Mouse (Mus musculus) kidney, postnatal 4 days (tissue): ENCODE measurements around the gene Ocln.
"Not testable (repeated sequence)": the region's sequence is repeated elsewhere in the genome, so short reads cannot be mapped to it uniquely, and the experiment has no call there.

Experiments used
- DNase-seq, 2 experiments: peaks; one replicate each; pipeline ENCODE4 v3.0.0; 2021; ENCODE audit warnings: mixed read lengths in 2 of 2

Gene Ocln

DNA sequence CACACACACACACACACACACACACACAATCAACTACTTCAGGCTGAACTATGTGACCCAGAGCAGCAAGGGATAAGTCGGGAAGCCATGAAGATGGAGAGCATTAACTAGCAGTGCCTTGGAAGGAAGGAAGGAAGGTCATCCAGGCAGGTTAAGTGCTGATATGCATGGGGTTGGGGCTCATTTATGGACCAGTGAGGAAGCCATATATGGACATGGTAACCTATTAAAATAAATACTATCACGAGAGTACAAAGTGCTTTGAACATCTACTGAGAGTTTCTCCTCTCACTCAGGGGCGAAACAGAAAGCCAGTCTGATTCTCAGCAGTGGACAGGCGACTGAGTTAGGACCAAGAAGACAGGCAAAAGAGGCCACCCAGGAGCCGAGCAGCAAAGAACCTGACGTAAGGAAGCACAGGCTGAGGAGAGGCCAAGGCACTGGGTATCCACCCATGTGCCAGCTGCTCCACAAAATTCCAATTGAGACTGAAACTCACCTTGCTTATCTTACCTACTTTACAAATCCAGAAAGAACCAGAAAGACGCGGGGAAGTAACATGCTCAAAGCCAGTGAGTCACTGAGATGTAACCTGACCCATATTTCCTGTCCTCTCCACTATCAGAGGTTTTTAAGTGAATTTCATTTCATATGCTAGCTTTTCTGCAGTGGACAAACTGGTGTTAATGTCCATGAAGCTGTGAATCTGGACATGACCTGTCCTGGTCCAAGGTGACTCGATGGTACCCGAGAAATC lies 9.3 kb downstream of the Ocln start:
- DNase-seq: no peak

DNA sequence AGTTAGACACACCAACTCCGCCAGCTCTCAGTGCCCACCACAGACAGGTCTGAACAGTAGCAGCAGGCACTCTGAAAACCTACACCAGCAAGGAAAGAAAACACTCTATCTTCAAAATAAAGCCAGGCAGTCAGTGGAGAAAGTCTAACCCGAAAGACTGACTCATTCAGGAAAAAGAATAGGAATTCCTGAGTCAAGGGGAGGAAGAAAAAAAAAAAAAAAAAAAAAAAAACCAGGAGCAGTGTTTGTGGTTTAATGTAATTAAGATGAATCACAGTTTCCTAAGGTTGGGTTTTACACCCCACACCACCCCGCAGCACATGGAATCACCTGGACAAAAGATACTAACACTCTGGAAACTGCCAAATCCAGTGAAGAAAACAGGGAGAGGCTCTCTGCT lies 16.4 kb downstream of the Ocln start:
- no peak for DNase-seq

DNA sequence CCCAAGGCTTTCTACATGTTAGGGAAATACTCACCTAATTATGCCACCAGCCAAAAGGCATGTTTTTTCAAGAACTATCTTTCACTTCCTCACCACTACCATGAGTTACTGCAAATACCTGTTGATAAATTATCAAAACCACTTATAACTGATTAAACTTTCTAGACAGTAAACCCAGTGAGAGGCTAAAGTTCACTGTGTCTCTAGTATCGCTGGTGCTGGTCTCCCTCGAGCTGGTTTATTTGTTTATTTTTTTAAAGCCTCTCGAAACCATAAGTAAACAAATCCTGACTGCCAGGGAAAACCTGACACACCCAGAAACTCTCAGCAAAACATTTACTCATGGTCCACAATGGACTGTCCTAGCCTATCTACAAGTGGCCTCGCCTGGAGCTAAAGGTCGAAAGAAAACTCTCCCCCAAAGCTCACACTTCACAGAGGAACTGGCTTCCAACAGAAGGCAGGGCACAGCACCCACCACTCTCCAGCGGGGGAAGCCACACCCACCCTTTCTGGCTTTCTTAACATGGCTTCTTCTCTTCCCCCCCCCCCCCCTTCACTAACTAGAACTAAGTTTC lies 19.6 kb downstream of the Ocln start:
- DNase-seq: no peak

DNA sequence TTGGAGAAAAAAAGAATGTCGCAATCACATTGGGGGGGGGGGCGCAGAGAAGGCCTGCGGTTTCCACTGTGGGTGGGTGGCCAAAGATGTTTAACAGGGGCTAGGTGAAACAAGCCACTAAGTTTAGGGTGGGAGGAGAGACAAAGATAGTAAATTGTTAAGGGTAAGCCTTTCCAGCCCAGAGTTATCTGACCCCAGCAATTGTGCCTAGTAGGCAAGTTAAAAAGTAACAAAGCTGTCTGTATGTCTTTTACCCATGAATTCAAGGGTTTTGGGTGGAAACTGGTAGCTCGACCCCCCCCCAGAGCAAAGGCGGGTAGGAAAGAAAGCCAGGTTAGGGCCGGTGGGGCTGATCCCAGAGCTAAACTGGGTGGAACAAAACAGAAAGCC lies 25.9 kb downstream of the Ocln start:
- peak in 1 of 2 experiments; percentile 33 for DNase-seq

DNA sequence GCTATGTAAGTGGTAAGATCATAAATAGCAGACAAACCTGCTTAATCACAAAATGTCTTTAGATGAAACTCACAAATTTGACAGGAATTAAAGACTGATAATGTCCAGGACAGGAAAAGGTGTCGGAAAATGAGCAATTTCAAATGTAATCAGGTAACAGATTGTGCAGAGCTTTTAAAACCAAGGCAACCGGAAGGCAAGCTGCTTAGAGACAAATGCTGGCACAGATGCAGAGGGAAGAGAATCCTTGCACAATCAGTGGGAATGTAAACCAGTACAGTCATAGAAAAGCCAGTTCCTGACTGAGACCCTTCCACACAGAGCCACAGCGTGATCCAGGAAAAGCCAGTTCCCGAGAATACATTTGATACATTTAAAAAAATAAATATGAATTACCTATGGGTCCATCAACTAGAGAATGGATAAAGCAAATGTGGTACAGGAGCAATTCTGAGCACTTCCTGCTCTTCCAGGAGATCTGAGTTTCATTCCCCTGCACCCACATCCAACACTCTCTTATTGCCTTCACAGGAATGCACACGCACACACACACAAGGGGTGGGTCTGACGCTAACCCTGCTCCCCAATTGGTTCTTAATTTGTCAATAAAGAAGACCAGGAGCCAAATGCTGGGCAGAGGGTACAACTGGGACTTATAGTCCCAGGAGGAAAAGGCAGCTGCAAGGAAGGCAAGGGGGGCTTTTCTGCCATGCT lies 26.4 kb downstream of the Ocln start:
- DNase-seq: no peak

DNA sequence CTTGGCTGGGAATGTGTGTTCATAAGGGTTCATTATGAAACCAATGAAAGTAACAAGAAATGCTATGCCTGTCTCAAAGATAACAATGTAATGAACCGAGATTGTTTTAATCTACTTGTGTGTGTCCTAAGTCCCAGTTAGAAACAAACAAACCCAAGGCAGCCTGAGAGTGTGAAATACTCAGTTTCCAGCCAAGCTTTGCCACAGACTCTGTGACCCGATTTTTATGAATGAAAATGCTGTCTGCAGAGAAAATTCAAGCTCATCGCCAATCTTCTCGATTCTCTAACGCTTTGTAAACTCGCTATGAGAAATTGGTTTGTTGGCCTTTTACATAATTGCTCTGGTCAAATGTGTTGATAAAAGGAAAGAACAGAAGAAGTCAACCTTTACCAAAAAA lies 27.6 kb downstream of the Ocln start:
- no peak for DNase-seq

DNA sequence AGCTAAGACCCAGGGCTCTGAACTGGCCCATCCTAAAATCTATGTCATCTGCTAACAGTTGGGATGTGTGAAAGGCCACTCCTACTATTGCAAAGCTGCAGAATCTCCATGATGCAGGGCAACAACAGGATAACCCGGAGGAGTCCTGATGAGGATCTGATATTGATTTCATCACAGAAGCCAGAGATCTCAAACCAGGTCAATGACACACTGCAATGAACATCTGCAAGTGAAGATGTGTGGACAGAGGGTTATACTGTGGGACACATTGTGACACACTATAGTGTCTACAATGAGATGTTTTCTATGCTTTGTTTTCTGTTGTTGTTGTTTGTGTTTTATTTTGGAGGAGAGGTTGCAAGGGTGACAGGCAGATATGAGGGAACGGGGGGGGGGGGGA lies 28.8 kb downstream of the Ocln start:
- DNase-seq: no peak

DNA sequence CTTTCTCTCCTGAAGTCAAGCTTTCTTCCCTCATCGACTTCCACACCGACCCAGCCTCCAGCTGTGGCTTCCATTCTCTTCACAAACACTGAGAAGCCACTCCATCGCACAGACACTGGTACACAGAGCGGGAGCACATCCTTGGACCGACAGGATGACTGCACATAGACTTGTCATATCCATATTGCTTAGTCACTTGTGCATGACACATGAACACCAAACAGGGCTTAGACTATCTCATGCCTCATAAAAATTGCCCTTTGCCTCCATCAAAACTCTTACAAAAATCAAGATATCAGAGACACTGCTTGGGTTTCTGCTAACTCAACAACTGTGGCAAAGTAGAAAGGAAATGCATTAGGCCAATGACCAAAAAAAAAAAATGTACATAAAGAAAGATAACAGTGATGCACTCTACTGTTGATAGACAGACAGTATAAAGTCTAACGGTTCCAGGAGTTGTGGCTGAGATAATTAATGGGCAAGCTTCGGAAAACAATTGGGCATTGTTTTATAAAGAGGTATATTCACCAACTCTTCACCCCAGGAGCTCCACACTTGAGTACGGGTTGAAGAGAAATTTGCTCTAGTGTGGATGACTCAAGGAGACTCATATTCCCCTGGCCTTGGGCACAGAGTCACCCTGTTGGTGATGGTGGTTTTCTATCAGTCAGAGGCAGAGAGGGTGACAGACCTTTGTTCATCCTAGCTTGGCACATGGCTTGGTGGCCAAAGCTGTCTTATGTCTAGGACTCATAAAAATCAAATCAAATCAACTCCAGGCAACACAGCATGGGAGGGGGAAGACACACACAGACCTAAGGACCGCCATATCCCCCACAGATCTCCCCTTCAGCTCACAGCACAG lies 30.6 kb downstream of the Ocln start:
- no peak for DNase-seq

DNA sequence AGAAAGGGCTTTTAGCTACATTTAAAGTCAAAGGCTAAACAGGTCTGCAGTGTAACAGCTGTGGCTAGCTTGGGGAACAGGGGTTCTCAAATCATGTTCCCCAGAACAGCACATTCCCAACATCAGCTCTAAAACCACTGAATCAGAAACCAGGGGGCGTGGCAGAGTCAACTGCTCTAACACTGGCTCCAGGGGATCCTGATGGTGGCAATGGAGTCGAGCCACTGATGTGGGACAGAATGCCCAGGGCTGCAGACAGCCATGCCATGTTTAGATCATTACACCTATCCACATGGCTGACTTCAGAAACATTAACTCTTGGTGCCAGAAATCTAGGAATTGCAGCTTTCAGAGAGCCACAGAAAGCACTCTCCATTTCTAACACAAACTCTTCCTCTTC lies 33.4 kb downstream of the Ocln start:
- DNase-seq: peak; percentile 61 to 78

DNA sequence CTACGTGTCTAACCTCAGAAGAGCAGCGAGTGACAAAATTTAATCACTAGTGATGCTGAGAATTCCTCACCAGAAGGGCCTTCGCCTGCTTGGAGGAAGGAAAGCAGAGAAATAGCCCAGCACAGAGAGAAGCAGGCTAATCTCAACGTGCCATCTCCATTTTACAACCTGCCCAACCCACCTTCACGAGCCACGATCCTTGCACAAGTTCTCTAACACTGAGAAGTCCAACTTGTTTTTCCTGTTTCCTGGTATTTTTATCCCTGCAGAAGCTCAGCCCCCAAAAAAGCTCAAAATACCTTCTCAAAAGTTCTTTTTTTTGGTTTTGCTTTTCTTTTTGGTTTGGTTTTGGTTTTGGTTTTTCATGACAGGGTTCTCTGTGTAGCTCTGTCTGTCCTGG lies 34.3 kb downstream of the Ocln start:
- no peak for DNase-seq

DNA sequence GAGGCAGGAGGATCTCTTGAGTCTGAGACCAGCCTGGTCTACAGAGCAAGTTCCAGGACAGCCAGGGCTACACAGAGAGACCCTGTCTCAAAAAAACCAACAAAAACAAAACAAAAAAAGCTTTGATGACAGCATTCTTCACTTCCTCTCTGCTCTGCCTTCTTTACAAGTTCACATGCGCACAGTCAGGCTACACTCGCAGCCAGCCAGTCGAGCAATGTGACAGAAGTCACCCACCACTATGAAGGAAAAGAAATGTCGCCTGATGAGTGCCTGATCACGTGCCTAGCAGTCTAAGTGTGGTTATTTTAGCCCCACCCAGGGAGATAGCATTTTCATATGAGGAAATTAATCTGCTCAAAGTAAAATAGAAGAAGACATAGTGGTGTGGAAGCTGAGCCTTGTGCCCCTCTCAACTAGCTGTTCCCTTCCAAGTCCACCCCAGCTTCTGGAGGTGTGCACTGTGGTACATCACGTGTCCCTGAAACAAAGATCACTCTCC lies 34.8 kb downstream of the Ocln start:
- no peak for DNase-seq

DNA sequence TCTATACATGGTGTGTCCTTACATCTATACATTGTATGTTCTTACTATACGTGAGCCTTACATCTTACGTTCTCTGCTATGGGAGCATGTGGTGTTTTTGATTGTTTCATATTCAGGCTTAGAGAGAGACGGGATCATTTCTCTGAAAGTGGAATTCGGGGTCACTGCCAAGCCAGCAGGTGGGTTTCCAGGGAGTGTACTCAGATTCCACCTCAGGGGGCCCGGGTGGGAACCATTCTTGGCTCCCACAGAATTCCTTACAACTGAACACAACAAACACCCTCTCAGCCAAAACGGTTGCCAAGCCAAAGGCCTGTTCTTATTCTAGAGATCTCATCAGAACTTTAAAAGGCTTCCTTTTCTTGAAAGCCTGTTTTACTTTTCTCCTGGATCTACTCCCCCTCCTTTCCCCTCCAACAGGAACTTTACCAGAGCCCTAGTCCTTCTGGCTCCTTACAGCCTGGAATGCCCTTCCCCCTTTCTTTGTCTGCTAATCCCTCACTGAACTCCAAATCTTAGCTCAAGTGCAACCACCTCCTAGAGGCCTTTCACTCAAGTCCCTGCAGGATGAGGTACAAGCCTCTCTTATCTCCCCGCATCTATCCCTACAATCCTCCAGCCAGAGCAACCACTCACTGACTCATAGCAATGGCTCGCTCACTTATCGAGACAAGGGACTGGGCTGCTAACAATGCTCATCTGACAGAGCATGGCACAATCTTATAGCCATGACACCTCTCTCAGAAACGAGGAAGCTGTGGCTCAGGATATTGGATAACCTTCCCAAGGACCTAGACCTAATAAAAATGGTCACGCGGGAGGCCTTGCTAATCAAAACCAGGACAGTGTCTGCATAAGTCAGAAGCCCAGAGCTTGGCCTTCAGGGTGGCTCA lies 36.1 kb downstream of the Ocln start:
- DNase-seq: no peak

DNA sequence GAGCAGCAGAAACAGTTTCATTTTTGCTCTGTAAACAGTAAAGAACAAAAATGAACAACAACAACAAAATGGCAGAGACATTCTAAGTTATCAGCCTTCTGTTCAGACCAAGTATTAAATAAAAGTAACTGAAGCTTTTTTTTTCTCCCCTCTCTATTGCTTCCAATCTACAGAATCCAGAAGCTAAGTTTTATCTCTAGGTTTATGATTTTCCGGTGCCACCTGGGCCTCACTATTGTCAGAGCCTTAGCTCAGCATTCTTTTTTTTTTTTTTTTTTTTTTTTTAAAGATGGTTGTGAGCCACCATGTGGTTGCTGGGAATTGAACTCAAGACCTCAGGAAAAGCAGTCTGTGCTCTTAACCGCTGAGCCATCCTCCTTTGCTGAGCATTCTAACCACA lies 39.7 kb downstream of the Ocln start:
- DNase-seq: no peak

DNA sequence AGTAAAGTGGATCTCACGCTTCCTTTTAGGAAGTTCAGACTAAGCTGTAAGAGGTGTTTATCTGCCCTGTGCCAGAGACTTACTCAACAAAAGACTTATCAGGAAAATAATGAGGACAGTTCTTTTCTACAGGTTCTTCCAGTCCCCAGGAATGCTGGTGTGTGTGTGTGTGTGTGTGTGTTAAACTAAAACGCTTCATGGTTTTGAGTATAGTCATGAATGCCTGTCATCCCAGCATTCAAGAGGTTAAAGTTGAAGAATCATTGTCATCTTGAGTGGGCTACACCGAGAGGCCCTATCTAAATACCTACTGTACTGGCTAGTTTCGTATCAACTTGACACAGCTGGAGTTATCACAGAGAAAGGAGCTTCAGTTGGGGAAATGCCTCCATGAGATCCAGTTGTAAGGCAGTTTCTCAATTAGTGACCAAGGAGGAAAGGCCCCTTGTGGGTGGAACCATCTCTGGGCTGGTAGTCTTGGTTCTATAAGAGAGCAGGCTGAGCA lies 40.6 kb downstream of the Ocln start:
- no peak for DNase-seq

DNA sequence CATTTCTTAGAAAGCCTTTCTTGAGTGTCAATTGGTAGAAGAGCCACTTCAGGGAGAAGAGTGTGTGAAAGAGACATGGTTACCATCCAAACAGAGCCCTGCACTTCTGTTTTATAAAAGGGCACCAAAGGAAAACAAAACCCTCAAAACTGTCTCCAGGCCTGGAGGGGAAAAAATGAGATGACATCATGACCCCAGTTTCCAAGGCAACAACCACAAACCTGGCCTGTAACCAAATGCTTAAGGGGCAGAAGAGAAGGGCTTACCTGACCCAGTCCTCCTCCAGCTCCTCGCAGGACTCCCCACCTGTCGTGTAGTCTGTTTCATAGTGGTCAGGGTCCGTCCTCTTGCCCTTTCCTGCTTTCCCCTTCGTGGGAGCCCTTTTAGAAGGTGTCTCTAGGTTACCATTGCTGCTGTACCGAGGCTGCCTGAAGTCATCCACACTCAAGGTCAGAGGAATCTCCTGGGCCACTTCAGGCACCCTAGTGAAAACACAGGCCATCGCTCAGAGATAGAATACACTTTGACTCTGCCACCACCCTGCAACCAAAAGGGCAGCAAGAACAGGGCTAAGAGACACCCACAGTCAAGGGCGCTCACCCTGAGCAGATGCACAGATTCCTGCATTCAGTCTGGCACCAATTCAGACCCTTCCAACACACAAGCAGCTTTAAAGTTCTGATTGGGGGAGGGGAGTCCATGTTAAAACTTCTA lies 41.2 kb downstream of the Ocln start:
- no peak for DNase-seq

DNA sequence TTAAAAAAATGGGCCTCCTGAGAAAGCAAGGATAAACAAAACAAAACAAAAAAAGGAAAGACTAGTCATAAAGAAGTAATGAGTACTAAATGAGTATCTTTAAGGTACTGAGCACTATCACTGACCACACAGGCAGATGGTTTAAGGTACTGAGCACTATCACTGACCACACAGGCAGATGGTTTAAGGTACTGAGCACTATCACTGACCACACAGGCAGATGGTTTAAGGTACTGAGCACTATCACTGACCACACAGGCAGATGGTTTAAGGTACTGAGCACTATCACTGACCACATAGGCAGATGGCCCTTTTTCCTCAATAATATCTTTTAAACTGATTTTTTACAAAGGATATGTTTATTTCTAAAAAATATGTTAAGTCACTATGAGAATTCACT lies 52.9 kb downstream of the Ocln start:
- DNase-seq: not testable (repeated sequence)

DNA sequence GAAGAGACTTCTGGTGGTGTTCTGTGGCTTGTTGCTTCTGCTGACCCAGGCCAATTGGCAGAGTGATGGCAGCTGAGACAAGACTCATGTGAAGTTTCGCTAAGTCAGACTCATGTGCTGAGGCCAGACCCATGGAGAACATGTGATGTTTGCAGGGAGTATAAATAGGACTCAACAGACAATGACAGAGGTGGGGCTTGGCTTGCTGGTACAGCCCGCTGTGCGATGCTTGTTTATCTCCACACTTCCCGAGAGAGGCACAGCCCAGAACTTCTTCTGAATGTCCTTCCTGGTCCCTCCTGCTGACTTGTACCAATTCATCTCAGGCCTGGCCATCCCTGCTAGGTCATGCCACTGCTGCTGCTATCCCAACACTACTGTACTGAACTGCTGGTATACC lies 57.2 kb downstream of the Ocln start:
- DNase-seq: no peak

DNA sequence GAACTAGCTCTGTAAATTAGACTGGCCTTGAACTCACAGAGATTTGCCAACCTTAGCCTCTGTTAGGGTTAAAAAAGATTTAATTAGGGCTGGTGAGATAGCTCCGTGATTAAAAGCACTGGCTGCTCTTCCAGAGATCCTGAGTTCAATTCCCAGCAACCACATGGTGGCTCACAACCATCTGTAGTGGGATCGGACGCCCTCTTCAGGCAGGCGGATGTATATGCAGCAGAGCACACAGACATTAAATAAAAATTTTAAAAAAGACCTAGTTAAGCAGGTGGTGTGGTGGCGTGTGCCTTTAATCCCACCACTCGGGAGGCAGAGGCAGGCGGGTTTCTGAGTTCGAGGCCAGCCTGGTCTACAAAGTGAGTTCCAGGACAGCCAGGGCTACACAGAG lies 58.1 kb downstream of the Ocln start:
- not testable (repeated sequence) for DNase-seq

DNA sequence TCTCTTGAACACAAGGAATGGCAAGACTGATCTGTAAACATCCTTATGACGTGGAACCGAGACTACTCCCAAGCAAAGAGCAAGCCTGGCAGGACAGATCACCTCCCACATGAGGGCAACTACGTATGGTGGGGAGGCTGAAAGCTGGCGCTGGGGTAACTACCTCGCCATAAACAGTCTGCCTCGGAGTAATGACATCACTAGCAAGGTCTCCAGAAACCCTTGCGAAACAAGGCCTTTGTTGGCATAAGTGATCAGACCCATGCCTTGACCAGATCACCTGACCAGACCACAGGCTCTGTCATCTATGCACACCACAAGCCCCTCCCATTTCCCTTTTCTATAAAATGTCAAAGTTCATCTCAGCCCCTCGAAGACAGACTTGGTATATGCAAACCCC lies 59.2 kb downstream of the Ocln start:
- DNase-seq: no peak

DNA sequence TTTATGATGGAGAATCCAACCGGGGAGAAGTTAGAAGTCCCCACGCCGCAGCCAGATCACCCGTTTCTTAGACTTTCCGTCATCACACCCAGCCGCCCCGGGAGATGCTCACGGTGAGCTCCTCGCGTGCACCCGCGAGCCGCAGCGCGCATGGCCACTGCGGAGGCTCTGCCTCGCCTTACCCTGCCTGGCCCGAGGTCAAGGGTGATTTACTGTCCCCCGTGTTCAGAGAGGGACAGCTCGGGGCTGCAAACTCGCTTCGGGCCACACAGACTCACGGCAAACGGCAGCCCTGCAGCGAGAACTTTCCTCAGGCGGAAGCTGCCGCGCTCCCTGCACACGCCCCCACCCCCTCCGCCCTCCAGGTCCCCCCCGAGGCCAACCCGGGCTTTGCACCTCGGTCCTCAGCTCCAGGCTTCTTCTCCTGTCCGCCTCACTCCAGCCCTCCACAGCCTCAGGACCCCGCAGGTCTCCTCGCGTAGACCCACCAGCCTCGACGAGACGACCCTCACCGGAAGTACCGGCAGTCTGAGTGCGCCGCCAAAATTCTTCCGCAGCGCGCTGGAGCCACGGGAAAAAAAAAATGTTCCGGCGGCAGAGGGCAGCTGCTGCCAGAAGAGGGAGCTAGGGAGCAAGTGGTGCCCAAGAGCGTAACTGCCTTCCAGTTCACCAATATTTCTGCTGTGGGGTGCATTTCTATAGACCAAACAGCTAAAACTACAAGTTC lies 60.3 kb downstream of the Ocln start, which contains the start of gene Gtf2h2:
TSS of gene Gtf2h2 (minus strand) at position 519 of the 727 bp plus-strand sequence.
- DNase-seq: peak; percentile 91 to 92
